Mouse (Mus musculus) midbrain, embryonic 16.5 days (tissue): ENCODE measurements around the gene Hnrnpr. TPM values are rescaled to one million over a fixed set of nuclear protein-coding genes. Genes with fewer than 3 reads are reported as not detected.

Source experiments
- ATAC-seq: fragments of 200-750 bp; cut with Nextera tagmentation; 2 replicates; pipeline ENCODE4 v1.8.0; 2017; ENCODE audit warnings: moderate TSS enrichment
- H3K27ac ChIP-seq: fragments of 300-500 bp; sonication (generic); 2 replicates; pipeline ENCODE4 v1.5.1; 2014; ENCODE audit warnings: mild to moderate bottlenecking, low read length, mixed read lengths
- H3K27me3 ChIP-seq: fragments of 300-500 bp; sonication (generic); 2 replicates; pipeline ENCODE4 v1.6.1; 2014; ENCODE audit warnings: low read depth, low read length, mixed read lengths; ENCODE audit not compliant: control insufficient read depth, insufficient read depth
- H3K36me3 ChIP-seq: fragments of 300-500 bp; sonication (generic); 2 replicates; pipeline ENCODE4 v1.6.1; 2014; ENCODE audit warnings: mild to moderate bottlenecking, low read length, moderate library complexity, mixed read lengths; ENCODE audit not compliant: control insufficient read depth, insufficient read depth
- H3K4me1 ChIP-seq: fragments of 300-500 bp; sonication (generic); 2 replicates; pipeline ENCODE4 v1.6.1; 2014; ENCODE audit warnings: mild to moderate bottlenecking, low read length, mixed read lengths; ENCODE audit not compliant: control insufficient read depth, insufficient read depth
- H3K4me2 ChIP-seq: fragments of 300-500 bp; sonication (generic); 2 replicates; pipeline ENCODE4 v1.6.1; 2014; ENCODE audit warnings: mild to moderate bottlenecking, low read length, mixed read lengths
- H3K4me3 ChIP-seq: fragments of 300-500 bp; sonication (generic); 2 replicates; pipeline ENCODE4 v1.5.1; 2014; ENCODE audit warnings: low read depth, mild to moderate bottlenecking, low read length, moderate library complexity, mixed read lengths
- H3K9ac ChIP-seq: fragments of 300-500 bp; sonication (generic); 2 replicates; pipeline ENCODE4 v1.6.1; 2014; ENCODE audit warnings: low read depth, low read length, mixed read lengths
- H3K9me3 ChIP-seq: fragments of 300-500 bp; sonication (generic); replicated peaks from 2 replicates; pipeline ENCODE4 v1.6.1; 2014; ENCODE audit warnings: mild to moderate bottlenecking, low read length, mixed read lengths; ENCODE audit not compliant: control insufficient read depth, poor library complexity, severe bottlenecking
- WGBS: fragments of 180-500 bp; shearing (Covaris S2); extraction: QIAGEN DNeasy Blood & Tissue Kit; methylation state at CpG from one replicate; pipeline ENCODE4 v1.1.7; 2014; 5-methylcytosine and 5-hydroxymethylcytosine counted together
- polyA plus RNA-seq: library from polyadenylated mRNA; unstranded; fragments of >200 nt; fragmentation: Nextera tagmentation; extraction: Ambion mirVana; gene quantifications from 2 replicates; pipeline ENCODE4 v1.2.1, GENCODE M21; 2015

The Hnrnpr gene
- polyA plus RNA-seq, 1 experiment from 2014 or later: 194 TPM

- Histone ChIP-seq H3K9ac (peak overlapping the region; percentile 8; the same call in 1 of the 2 replicates), H3K36me3 (no peaks in the 10 kb centered on the region; the same call in 1 of the 2 replicates), H3K9me3 (no peaks in the 10 kb centered on the region), H3K27ac (peak overlapping the region; percentile 94), H3K4me1 (peaks cover 33% of the 10 kb centered on the region), H3K4me3 (no peak overlapping the region), H3K4me2 (no peak overlapping the region), H3K27me3 (no peaks in the 10 kb centered on the region)
- 13% methylated on average over 10 of the region's 10 CpGs for WGBS
- ATAC-seq: no peak
Measured at GRCm38 (mm10) chr4:136282621-136283480, 27.9 kb upstream of the Hnrnpr start.

DNA sequence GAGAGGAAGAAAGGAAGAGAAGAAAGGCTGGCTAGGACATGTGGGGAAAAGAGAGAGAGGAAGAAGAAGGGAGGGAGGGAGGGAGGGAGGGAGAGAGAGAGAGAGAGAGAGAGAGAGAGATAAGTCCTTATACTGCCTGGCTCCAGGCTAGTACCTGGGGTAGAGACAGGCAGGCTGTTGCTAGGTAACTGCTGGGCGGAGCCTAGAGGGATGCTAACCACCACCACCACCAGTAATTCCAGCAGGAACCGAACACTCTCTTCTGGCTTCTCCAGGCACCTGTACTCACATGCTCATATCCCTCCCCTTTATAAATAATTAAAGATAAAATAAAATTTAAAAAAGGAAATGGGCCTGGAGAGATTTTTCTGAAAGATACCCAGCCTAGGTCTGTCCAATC is 27.0 kb upstream of the Hnrnpr start:
- no peaks in the 10 kb centered on the region for H3K27me3 ChIP-seq
- 16% methylated on average over 2 of the region's 2 CpGs for WGBS
- H3K4me1 ChIP-seq: peaks cover 33% of the 10 kb centered on the region
- ATAC-seq: peak; percentile 43; the same call in 1 of the 2 replicates
- peak overlapping the region; percentile 94 for H3K27ac ChIP-seq
- H3K36me3 ChIP-seq: peaks cover 6% of the 10 kb centered on the region; the same call in 1 of the 2 replicates
- H3K9ac ChIP-seq: peak overlapping the region; percentile 69; the same call in 1 of the 2 replicates
- peak overlapping the region; percentile 65 for H3K4me2 ChIP-seq
- no peaks in the 10 kb centered on the region; the same call in 1 of the 2 replicates for H3K9me3 ChIP-seq
- peak overlapping the region; percentile 60; the same call in 1 of the 2 replicates for H3K4me3 ChIP-seq

DNA sequence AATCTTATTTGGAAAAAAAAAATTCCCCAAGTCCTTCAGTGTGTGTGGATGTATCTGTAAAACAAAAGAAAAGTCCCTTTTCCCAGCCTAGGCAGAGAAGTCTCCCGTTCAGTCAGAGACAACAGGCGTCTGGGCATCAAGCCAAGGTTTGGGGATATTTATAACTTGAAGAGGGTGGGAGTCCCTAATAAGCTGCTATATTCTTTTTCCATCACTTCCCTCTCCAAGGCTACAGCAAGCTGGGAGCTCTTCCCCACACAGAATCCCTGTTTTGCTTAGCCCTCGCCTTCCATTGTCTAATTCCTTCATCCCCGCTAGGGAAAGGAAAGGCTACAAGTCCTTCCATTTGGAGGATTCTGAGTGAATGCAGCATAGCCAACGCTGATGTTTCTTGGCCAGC is 26.3 kb upstream of the Hnrnpr start, which contains the start of gene Zfp46:
Gene Zfp46, plus strand, starts transcription at position 229 of the 400 bp plus-strand sequence.
- Histone ChIP-seq H3K9me3 (no peaks in the 10 kb centered on the region; the same call in 1 of the 2 replicates), H3K4me2 (peak within 1 kb of the TSS; percentile 65), H3K27me3 (no peaks in the 10 kb centered on the region), H3K36me3 (peaks cover 7% of the 10 kb centered on the region; the same call in 1 of the 2 replicates), H3K27ac (peak within 1 kb of the TSS; percentile 94), H3K9ac (peak within 1 kb of the TSS; percentile 69), H3K4me1 (peaks cover 33% of the 10 kb centered on the region), H3K4me3 (peak within 1 kb of the TSS; percentile 60)
- ATAC-seq: no peak
- WGBS: 13% methylated on average over 5 of the region's 5 CpGs

- Histone ChIP-seq H3K4me1 (peaks cover 33% of the 10 kb centered on the region), H3K4me2 (peak overlapping the region; percentile 65), H3K27me3 (no peaks in the 10 kb centered on the region), H3K9me3 (no peaks in the 10 kb centered on the region; the same call in 1 of the 2 replicates), H3K4me3 (peak overlapping the region; percentile 60), H3K9ac (peak overlapping the region; percentile 69), H3K27ac (peak overlapping the region; percentile 94), H3K36me3 (peaks cover 9% of the 10 kb centered on the region)
- 17% methylated on average over 6 of the region's 6 CpGs for WGBS
- ATAC-seq: no peak
Measured at GRCm38 (mm10) chr4:136284891-136285290, 25.9 kb upstream of the Hnrnpr start.

DNA sequence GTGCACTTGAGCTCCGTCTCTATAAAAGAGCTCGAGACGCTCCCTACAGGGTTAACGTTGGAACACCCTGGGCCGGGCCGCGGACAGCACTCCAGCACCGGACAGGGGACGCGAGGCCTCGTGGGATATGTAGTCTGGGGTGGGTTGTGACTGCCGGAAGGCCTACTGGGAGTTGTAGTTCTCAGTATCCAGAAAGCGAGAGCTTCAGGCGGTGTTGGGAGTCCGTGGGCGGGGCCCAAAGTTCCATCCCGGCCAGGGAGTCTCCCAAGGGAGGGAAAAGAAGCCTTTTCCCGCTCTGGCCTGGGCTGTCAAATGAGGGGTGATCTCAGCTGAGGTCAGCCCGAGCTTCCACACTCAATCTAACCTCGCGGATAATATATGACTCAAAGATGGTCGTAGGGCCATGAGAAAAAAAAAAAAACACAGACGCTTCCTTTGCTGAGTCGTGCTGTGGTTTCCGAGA is 25.4 kb upstream of the Hnrnpr start:
- Histone ChIP-seq H3K27ac (peak overlapping the region; percentile 94), H3K36me3 (peaks cover 14% of the 10 kb centered on the region), H3K4me3 (peak overlapping the region; percentile 60), H3K4me2 (peak overlapping the region; percentile 65), H3K27me3 (no peaks in the 10 kb centered on the region), H3K9me3 (no peaks in the 10 kb centered on the region; the same call in 1 of the 2 replicates), H3K4me1 (peaks cover 33% of the 10 kb centered on the region), H3K9ac (peak overlapping the region; percentile 69)
- under 1% methylated on average over 25 of the region's 25 CpGs for WGBS
- peak; percentile 95 for ATAC-seq

DNA sequence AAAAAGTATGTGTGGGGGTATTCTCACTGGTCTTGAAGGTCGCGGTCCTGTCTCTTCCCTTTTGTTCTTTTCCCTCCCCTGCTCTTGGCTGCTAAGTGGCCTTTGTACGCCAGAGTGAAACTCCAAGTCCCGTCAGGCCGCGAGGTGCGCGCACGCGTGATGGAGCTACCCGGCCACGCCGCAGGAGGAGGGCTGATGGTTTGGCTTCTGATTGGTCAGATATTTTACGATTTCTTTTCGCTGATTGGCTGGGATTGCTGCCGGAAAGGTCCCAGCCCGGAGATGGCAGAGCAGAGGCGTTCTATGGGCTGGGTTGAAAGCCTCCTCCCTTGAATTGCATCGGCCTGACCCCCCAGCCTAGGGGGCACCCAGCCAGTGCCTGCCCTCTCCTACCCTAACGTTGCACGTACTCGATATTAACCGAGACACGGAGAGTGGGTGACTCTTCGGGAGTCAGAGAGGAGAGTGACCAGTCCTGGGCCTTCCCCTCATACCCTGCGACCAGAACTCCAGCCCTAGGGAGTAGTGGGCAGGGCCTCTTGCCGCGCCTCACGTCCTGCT is 24.9 kb upstream of the Hnrnpr start:
- Histone ChIP-seq H3K9ac (peak overlapping the region; percentile 76), H3K27ac (peak overlapping the region; percentile 94), H3K4me2 (peak overlapping the region; percentile 70), H3K4me3 (peak overlapping the region; percentile 60), H3K27me3 (no peaks in the 10 kb centered on the region), H3K9me3 (no peaks in the 10 kb centered on the region; the same call in 1 of the 2 replicates), H3K4me1 (peaks cover 34% of the 10 kb centered on the region), H3K36me3 (peaks cover 19% of the 10 kb centered on the region)
- ATAC-seq: peak; percentile 91
- under 1% methylated on average over 29 of the region's 29 CpGs for WGBS

DNA sequence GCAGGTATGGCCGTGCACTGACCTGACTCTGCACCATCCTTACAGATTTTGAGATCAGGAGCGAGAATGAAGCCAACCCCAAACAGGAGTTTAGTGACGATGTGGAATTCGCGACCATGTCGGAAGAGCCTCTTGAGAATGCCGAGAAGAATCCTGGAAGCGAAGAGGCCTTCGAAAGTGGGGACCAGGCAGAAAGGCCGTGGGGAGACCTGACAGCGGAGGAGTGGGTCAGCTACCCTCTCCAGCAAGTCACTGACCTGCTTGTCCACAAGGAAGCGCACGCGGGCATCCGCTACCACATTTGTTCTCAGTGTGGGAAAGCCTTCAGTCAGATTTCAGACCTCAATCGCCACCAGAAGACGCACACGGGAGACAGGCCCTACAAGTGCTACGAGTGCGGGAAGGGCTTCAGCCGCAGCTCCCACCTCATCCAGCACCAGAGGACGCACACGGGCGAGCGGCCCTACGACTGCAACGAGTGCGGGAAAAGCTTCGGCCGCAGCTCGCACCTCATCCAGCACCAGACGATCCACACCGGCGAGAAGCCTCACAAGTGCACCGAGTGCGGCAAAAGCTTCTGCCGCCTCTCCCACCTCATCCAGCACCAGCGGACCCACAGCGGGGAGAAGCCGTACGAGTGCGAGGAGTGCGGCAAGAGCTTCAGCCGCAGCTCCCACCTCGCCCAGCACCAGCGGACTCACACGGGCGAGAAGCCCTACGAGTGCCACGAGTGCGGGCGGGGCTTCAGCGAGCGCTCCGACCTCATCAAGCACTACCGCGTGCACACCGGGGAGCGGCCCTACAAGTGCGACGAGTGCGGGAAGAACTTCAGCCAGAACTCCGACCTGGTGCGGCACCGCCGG is 20.6 kb upstream of the Hnrnpr start:
- Histone ChIP-seq H3K36me3 (peaks cover 33% of the 10 kb centered on the region), H3K4me3 (no peak overlapping the region)

More for the DNA sequence above, 20.6 kb upstream of the Hnrnpr start:
- peaks cover 13% of the 10 kb centered on the region for H3K4me1 ChIP-seq
- WGBS: 28% methylated on average over 65 of the region's 66 CpGs
- ATAC-seq: no peak
- no peak overlapping the region for H3K27ac ChIP-seq
- H3K9ac ChIP-seq: no peak overlapping the region; the same call in 1 of the 2 replicates
- H3K4me2 ChIP-seq: peak overlapping the region; percentile 15; the same call in 1 of the 2 replicates
- H3K27me3 ChIP-seq: no peaks in the 10 kb centered on the region
- no peaks in the 10 kb centered on the region; the same call in 1 of the 2 replicates for H3K9me3 ChIP-seq
